Mouse (Mus musculus): ENCODE results near the gene Mapre1.
"Not testable (repeated sequence)": the region's sequence is repeated elsewhere in the genome, so short reads cannot be mapped to it uniquely, and the experiment has no call there.

The Mapre1 gene

GRCm38 (mm10) chr2:153740500-153741436 is at the start of gene Mapre1:
Gene Mapre1 (plus strand): TSS chr2:153741274.
- DNase-seq (ENCODE audit: low read depth) = peak; percentile 96

GRCm38 (mm10) chr2:153693413-153693812 is 47.7 kb upstream of the Mapre1 start:
- not testable (repeated sequence) for DNase-seq (ENCODE audit: low read depth)

- no peak for DNase-seq (ENCODE audit: low read depth)
Measured at GRCm38 (mm10) chr2:153694462-153695085, 46.5 kb upstream of the Mapre1 start.

GRCm38 (mm10) chr2:153696352-153696751 is 44.7 kb upstream of the Mapre1 start, which contains the start of gene Dnmt3c:
Gene Dnmt3c (plus strand): TSS chr2:153696652.
- no peak for DNase-seq (ENCODE audit: low read depth)

- DNase-seq (ENCODE audit: low read depth) = no peak
Measured at GRCm38 (mm10) chr2:153703389-153703788, 37.7 kb upstream of the Mapre1 start.

- DNase-seq (ENCODE audit: low read depth) = peak; percentile 15
Measured at GRCm38 (mm10) chr2:153710701-153711330, 30.3 kb upstream of the Mapre1 start.

GRCm38 (mm10) chr2:153712646-153713091 is 28.4 kb upstream of the Mapre1 start:
- DNase-seq (ENCODE audit: low read depth) = no peak

- DNase-seq (ENCODE audit: low read depth) = peak; percentile 27
Measured at GRCm38 (mm10) chr2:153713227-153713626, 27.8 kb upstream of the Mapre1 start.

- not testable (repeated sequence) for DNase-seq (ENCODE audit: low read depth)
Measured at GRCm38 (mm10) chr2:153717861-153718260, 23.2 kb upstream of the Mapre1 start.

GRCm38 (mm10) chr2:153723098-153723497 is 18.0 kb upstream of the Mapre1 start:
- no peak for DNase-seq (ENCODE audit: low read depth)

GRCm38 (mm10) chr2:153724424-153724823 is 16.6 kb upstream of the Mapre1 start:
- no peak for DNase-seq (ENCODE audit: low read depth)

GRCm38 (mm10) chr2:153724871-153725270 is 16.2 kb upstream of the Mapre1 start:
- DNase-seq (ENCODE audit: low read depth) = no peak

- no peak for DNase-seq (ENCODE audit: low read depth)
Measured at GRCm38 (mm10) chr2:153725291-153725690, 15.8 kb upstream of the Mapre1 start.

GRCm38 (mm10) chr2:153734033-153734432 is 7.0 kb upstream of the Mapre1 start:
- no peak for DNase-seq (ENCODE audit: low read depth)

GRCm38 (mm10) chr2:153741437-153742065 is 477 bp downstream of the Mapre1 start:
- peak; percentile 9 for DNase-seq (ENCODE audit: low read depth)

GRCm38 (mm10) chr2:153747994-153748393 is 6.9 kb downstream of the Mapre1 start:
- DNase-seq (ENCODE audit: low read depth) = no peak

GRCm38 (mm10) chr2:153750363-153750762 is 9.3 kb downstream of the Mapre1 start:
- DNase-seq (ENCODE audit: low read depth) = peak; percentile 6

GRCm38 (mm10) chr2:153762121-153762520 is 21.0 kb downstream of the Mapre1 start:
- no peak for DNase-seq (ENCODE audit: low read depth)

GRCm38 (mm10) chr2:153767484-153767883 is 26.4 kb downstream of the Mapre1 start:
- no peak for DNase-seq (ENCODE audit: low read depth)

GRCm38 (mm10) chr2:153768881-153769280 is 27.8 kb downstream of the Mapre1 start:
- no peak for DNase-seq (ENCODE audit: low read depth)

GRCm38 (mm10) chr2:153772950-153773349 is 31.9 kb downstream of the Mapre1 start:
- DNase-seq (ENCODE audit: low read depth) = no peak

GRCm38 (mm10) chr2:153775472-153775871 is 34.4 kb downstream of the Mapre1 start:
- DNase-seq (ENCODE audit: low read depth) = no peak

Data from fibroblast of lung, adult 2 months (primary cell).